Mouse (Mus musculus): ENCODE measurements at regions not wholly inside any gene's neighbourhood (a gene's known extent, or its start where the extent isn't known, plus 50 kb on each side); places are given as distances from the start of the nearest gene placed in this dataset.

GRCm38 (mm10) chr3:21477366-21477765 is 599.1 kb upstream of the Tbl1xr1 start:
- Histone ChIP-seq H3K4me3 (no peak overlapping the region), H3K27me3 (ENCODE audit: control insufficient read depth, insufficient read depth, insufficient read length) (no peaks in the 10 kb centered on the region), H3K36me3 (ENCODE audit: control insufficient read depth, insufficient read depth) (no peaks in the 10 kb centered on the region), H3K79me2 (ENCODE audit: control insufficient read depth, insufficient read depth) (no peaks in the 10 kb centered on the region), H3K4me2 (ENCODE audit: low read depth) (peak overlapping the region; percentile 35), H3ac (ENCODE audit: control insufficient read depth, insufficient read length) (no peak overlapping the region)
- no peak for TF ChIP-seq MAX (IDR thresholded peaks at IDR 0.05; ENCODE audit: low read depth)
- TF ChIP-seq CEBPB (IDR thresholded peaks at IDR 0.05; ENCODE audit: insufficient read depth, poor library complexity, severe bottlenecking), result no peak
- no peak for TF ChIP-seq SRF (IDR thresholded peaks at IDR 0.05; ENCODE audit: control insufficient read depth, insufficient read length, low read depth)
- no peak for TF ChIP-seq TCF3 (IDR thresholded peaks at IDR 0.05; ENCODE audit: insufficient read length, low read depth)
- no peak for TF ChIP-seq E2F4 (IDR thresholded peaks at IDR 0.05; ENCODE audit: insufficient read depth)
- no peak for TF ChIP-seq POLR2AphosphoS2 (IDR thresholded peaks at IDR 0.05; ENCODE audit: insufficient read length, low read depth)
- TF ChIP-seq MYOG (IDR thresholded peaks at IDR 0.05; ENCODE audit: control insufficient read depth in 1 of 3, insufficient read depth in 1 of 3, insufficient read length in 2 of 3, low read depth in 2 of 3), result peak in 1 of 3 experiments; percentile 8
- no peak for TF ChIP-seq POLR2A (IDR thresholded peaks at IDR 0.05; ENCODE audit: insufficient read length, low read depth)
- peak in 2 of 3 experiments; percentile 39 to 45 for TF ChIP-seq MYOD1 (IDR thresholded peaks at IDR 0.05; ENCODE audit: control insufficient read depth in 1 of 3, insufficient read length in 2 of 3, low read depth in 2 of 3)
- peak; percentile 33 for TF ChIP-seq TCF12 (IDR thresholded peaks at IDR 0.05; ENCODE audit: insufficient read depth, poor library complexity, severe bottlenecking)
- TF ChIP-seq USF1 (IDR thresholded peaks at IDR 0.05; ENCODE audit: low read depth), result peak; percentile 84
- no peak for TF ChIP-seq REST (IDR thresholded peaks at IDR 0.05; ENCODE audit: insufficient read depth, insufficient read length)

- Histone ChIP-seq H3K4me2 (ENCODE audit: low read depth) (peak overlapping the region; percentile 0), H3K27me3 (ENCODE audit: control insufficient read depth, insufficient read depth, insufficient read length) (no peaks in the 10 kb centered on the region), H3ac (ENCODE audit: control insufficient read depth, insufficient read length) (no peak overlapping the region), H3K36me3 (ENCODE audit: control insufficient read depth, insufficient read depth) (no peaks in the 10 kb centered on the region), H3K4me3 (no peak overlapping the region), H3K79me2 (ENCODE audit: control insufficient read depth, insufficient read depth) (no peaks in the 10 kb centered on the region)
- TF ChIP-seq MYOD1 (IDR thresholded peaks at IDR 0.05; ENCODE audit: control insufficient read depth in 1 of 3, insufficient read length in 2 of 3, low read depth in 2 of 3) (no peak), POLR2A (IDR thresholded peaks at IDR 0.05; ENCODE audit: insufficient read length, low read depth) (no peak), USF1 (IDR thresholded peaks at IDR 0.05; ENCODE audit: low read depth) (no peak), POLR2AphosphoS2 (IDR thresholded peaks at IDR 0.05; ENCODE audit: insufficient read length, low read depth) (no peak), CEBPB (IDR thresholded peaks at IDR 0.05; ENCODE audit: insufficient read depth, poor library complexity, severe bottlenecking) (no peak), SRF (IDR thresholded peaks at IDR 0.05; ENCODE audit: control insufficient read depth, insufficient read length, low read depth) (no peak), MYOG (IDR thresholded peaks at IDR 0.05; ENCODE audit: control insufficient read depth in 1 of 3, insufficient read depth in 1 of 3, insufficient read length in 2 of 3, low read depth in 2 of 3) (no peak), TCF3 (IDR thresholded peaks at IDR 0.05; ENCODE audit: insufficient read length, low read depth) (no peak), TCF12 (IDR thresholded peaks at IDR 0.05; ENCODE audit: insufficient read depth, poor library complexity, severe bottlenecking) (no peak), REST (IDR thresholded peaks at IDR 0.05; ENCODE audit: insufficient read depth, insufficient read length) (no peak), MAX (IDR thresholded peaks at IDR 0.05; ENCODE audit: low read depth) (no peak), E2F4 (IDR thresholded peaks at IDR 0.05; ENCODE audit: insufficient read depth) (no peak)
Observed at GRCm38 (mm10) chr3:21479021-21479795, 597.2 kb upstream of the Tbl1xr1 start.

DNA sequence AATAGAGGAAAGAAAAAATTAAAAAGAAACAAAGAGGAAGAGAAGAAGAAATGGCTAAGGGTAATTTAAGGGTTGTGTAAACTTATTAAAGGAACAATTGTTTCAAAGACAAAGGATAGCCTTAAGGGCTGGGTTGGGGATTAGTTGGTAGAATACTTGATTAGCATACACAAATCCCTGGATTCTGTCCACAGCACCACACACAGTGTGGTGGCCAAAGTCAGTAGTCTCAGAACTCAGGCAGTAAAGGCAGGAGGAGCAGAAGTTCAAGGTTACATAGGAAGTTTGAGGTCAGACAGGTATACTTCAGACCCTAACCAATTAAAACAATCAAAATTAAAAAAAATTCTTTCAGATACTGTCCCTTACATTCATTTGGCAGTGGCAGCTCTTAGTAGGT is 596.6 kb upstream of the Tbl1xr1 start:
- Histone ChIP-seq H3K4me2 (ENCODE audit: low read depth) (no peak overlapping the region), H3K79me2 (ENCODE audit: control insufficient read depth, insufficient read depth) (no peaks in the 10 kb centered on the region), H3ac (ENCODE audit: control insufficient read depth, insufficient read length) (no peak overlapping the region), H3K4me3 (no peak overlapping the region), H3K36me3 (ENCODE audit: control insufficient read depth, insufficient read depth) (no peaks in the 10 kb centered on the region), H3K27me3 (ENCODE audit: control insufficient read depth, insufficient read depth, insufficient read length) (no peaks in the 10 kb centered on the region)
- TF ChIP-seq TCF3 (IDR thresholded peaks at IDR 0.05; ENCODE audit: insufficient read length, low read depth), result no peak
- TF ChIP-seq POLR2AphosphoS2 (IDR thresholded peaks at IDR 0.05; ENCODE audit: insufficient read length, low read depth), result no peak
- no peak for TF ChIP-seq E2F4 (IDR thresholded peaks at IDR 0.05; ENCODE audit: insufficient read depth)
- TF ChIP-seq SRF (IDR thresholded peaks at IDR 0.05; ENCODE audit: control insufficient read depth, insufficient read length, low read depth), result no peak
- no peak for TF ChIP-seq USF1 (IDR thresholded peaks at IDR 0.05; ENCODE audit: low read depth)
- TF ChIP-seq REST (IDR thresholded peaks at IDR 0.05; ENCODE audit: insufficient read depth, insufficient read length), result no peak
- TF ChIP-seq CEBPB (IDR thresholded peaks at IDR 0.05; ENCODE audit: insufficient read depth, poor library complexity, severe bottlenecking), result no peak
- TF ChIP-seq POLR2A (IDR thresholded peaks at IDR 0.05; ENCODE audit: insufficient read length, low read depth), result no peak
- TF ChIP-seq MYOD1 (IDR thresholded peaks at IDR 0.05; ENCODE audit: control insufficient read depth in 1 of 3, insufficient read length in 2 of 3, low read depth in 2 of 3), result no peak
- no peak for TF ChIP-seq TCF12 (IDR thresholded peaks at IDR 0.05; ENCODE audit: insufficient read depth, poor library complexity, severe bottlenecking)
- no peak for TF ChIP-seq MYOG (IDR thresholded peaks at IDR 0.05; ENCODE audit: control insufficient read depth in 1 of 3, insufficient read depth in 1 of 3, insufficient read length in 2 of 3, low read depth in 2 of 3)
- TF ChIP-seq MAX (IDR thresholded peaks at IDR 0.05; ENCODE audit: low read depth), result no peak

DNA sequence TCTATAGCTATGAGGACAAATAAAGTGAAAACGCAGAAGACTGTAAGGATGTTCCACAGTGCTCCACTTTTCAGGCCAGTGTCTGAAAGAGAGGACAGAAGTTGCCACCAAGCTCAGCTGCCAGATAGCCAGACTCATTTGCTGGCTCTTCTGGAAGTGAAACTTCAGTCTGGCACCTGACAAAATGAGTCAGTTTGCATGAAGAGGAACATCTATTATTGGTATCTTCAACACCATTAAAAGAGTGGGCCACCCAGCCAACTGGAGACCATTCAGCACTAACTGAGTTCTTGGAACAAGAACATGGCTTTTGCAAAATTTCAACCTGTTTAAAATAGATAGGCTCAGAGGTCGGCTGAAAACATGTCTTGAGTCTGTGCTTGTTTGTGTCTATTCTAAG is 592.4 kb upstream of the Tbl1xr1 start:
- no peaks in the 10 kb centered on the region for H3K79me2 ChIP-seq (ENCODE audit: control insufficient read depth, insufficient read depth)
- H3ac ChIP-seq (ENCODE audit: control insufficient read depth, insufficient read length), result no peak overlapping the region
- no peak for TF ChIP-seq TCF3 (IDR thresholded peaks at IDR 0.05; ENCODE audit: insufficient read length, low read depth)
- TF ChIP-seq MAX (IDR thresholded peaks at IDR 0.05; ENCODE audit: low read depth), result no peak
- no peak for TF ChIP-seq USF1 (IDR thresholded peaks at IDR 0.05; ENCODE audit: low read depth)
- no peak for TF ChIP-seq POLR2A (IDR thresholded peaks at IDR 0.05; ENCODE audit: insufficient read length, low read depth)
- no peak for TF ChIP-seq E2F4 (IDR thresholded peaks at IDR 0.05; ENCODE audit: insufficient read depth)
- no peak for TF ChIP-seq TCF12 (IDR thresholded peaks at IDR 0.05; ENCODE audit: insufficient read depth, poor library complexity, severe bottlenecking)
- TF ChIP-seq CEBPB (IDR thresholded peaks at IDR 0.05; ENCODE audit: insufficient read depth, poor library complexity, severe bottlenecking), result no peak
- TF ChIP-seq MYOG (IDR thresholded peaks at IDR 0.05; ENCODE audit: control insufficient read depth in 1 of 3, insufficient read depth in 1 of 3, insufficient read length in 2 of 3, low read depth in 2 of 3), result no peak
- TF ChIP-seq SRF (IDR thresholded peaks at IDR 0.05; ENCODE audit: control insufficient read depth, insufficient read length, low read depth), result no peak
- TF ChIP-seq REST (IDR thresholded peaks at IDR 0.05; ENCODE audit: insufficient read depth, insufficient read length), result no peak
- no peak for TF ChIP-seq MYOD1 (IDR thresholded peaks at IDR 0.05; ENCODE audit: control insufficient read depth in 1 of 3, insufficient read length in 2 of 3, low read depth in 2 of 3)
- TF ChIP-seq POLR2AphosphoS2 (IDR thresholded peaks at IDR 0.05; ENCODE audit: insufficient read length, low read depth), result no peak
- H3K36me3 ChIP-seq (ENCODE audit: control insufficient read depth, insufficient read depth), result no peaks in the 10 kb centered on the region
- no peak overlapping the region for H3K4me2 ChIP-seq (ENCODE audit: low read depth)
- H3K4me3 ChIP-seq, result no peak overlapping the region
- no peaks in the 10 kb centered on the region for H3K27me3 ChIP-seq (ENCODE audit: control insufficient read depth, insufficient read depth, insufficient read length)
